Mouse (Mus musculus) lung, postnatal 0 days (tissue): ENCODE measurements at regions not wholly inside any gene's neighbourhood (a gene's known extent, or its start where the extent isn't known, plus 50 kb on each side); places are given as distances from the start of the nearest gene placed in this dataset.

ENCODE experiments used
- CTCF ChIP-seq: IDR thresholded peaks from 2 replicates; pipeline ENCODE4 v1.5.1; 2016; ENCODE audit warnings: antibody characterized with exemption, mild to moderate bottlenecking
- EP300 ChIP-seq: IDR thresholded peaks from 2 replicates; pipeline ENCODE4 v1.6.1; 2016; ENCODE audit warnings: antibody characterized with exemption, mild to moderate bottlenecking, control low read depth

DNA sequence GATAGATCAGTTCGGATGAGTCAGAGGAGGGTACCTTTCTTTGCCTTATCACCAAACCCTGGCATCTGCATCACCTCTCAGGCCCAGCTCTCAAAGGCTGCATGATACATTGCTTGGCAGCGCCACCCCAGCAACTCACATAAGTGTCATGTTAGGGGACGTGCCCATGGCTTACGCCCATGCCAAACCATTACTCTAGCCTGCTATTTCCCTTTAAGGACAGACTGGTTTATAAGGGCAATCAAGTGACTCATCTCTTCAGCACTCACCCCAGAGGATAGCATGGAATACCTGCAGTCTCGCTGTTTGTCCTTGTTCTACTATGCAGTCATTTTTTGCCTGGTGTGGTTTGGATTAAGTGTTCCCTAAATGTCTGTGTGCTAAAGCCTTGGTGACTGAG is 109.3 kb downstream of the Klhl25 start:
- no peak for TF ChIP-seq CTCF
- no peak for TF ChIP-seq EP300
